Mouse (Mus musculus): ENCODE results near the gene Gins1.

GRCm38 (mm10) chr2:150929156-150929555 lies 24.0 kb downstream of the Gins1 start:
- TF ChIP-seq CTCF (IDR thresholded peaks at IDR 0.05; ENCODE audit: control insufficient read depth, insufficient read depth, insufficient replicate concordance, low read depth, low read length) (no peak), POLR2A (IDR thresholded peaks at IDR 0.05; ENCODE audit: control insufficient read depth, low read depth, low read length) (no peak)

All from testis, adult 2 months (tissue).